Mouse (Mus musculus) intestine, embryonic 16.5 days (tissue): ENCODE results near the gene Opcml. TPM values are rescaled to one million over a fixed set of nuclear protein-coding genes. Genes with fewer than 3 reads are reported as not detected.

ENCODE experiments used
- ATAC-seq: fragments of 200-750 bp; cut with Nextera tagmentation; 2 replicates; pipeline ENCODE4 v1.8.0; 2017; ENCODE audit warnings: moderate TSS enrichment, moderate library complexity
- H3K27ac ChIP-seq: fragments of 300-500 bp; sonication (generic); 2 replicates; pipeline ENCODE4 v1.5.1; 2014; ENCODE audit warnings: mild to moderate bottlenecking, low read length
- H3K27me3 ChIP-seq: fragments of 300-500 bp; sonication (generic); replicated peaks from 2 replicates; pipeline ENCODE4 v1.6.1; 2014; ENCODE audit warnings: low read length, control low read depth, mixed read lengths; ENCODE audit not compliant: control insufficient read depth, insufficient read depth
- H3K36me3 ChIP-seq: fragments of 300-500 bp; sonication (generic); 2 replicates; pipeline ENCODE4 v1.6.1; 2014; ENCODE audit warnings: low read length, control low read depth; ENCODE audit not compliant: control insufficient read depth, insufficient read depth
- H3K4me1 ChIP-seq: fragments of 300-500 bp; sonication (generic); 2 replicates; pipeline ENCODE4 v1.6.1; 2014; ENCODE audit warnings: low read length, control low read depth, mixed read lengths; ENCODE audit not compliant: control insufficient read depth, insufficient read depth
- H3K4me2 ChIP-seq: fragments of 300-500 bp; sonication (generic); 2 replicates; pipeline ENCODE4 v1.6.1; 2014; ENCODE audit warnings: low read depth, low read length, control low read depth
- H3K4me3 ChIP-seq: fragments of 300-500 bp; sonication (generic); 2 replicates; pipeline ENCODE4 v1.5.1; 2014; ENCODE audit warnings: mild to moderate bottlenecking, low read length
- H3K9ac ChIP-seq: fragments of 300-500 bp; sonication (generic); 2 replicates; pipeline ENCODE4 v1.6.1; 2014; ENCODE audit warnings: low read depth, low read length
- H3K9me3 ChIP-seq: fragments of 300-500 bp; sonication (generic); 2 replicates; pipeline ENCODE4 v1.6.1; 2016; ENCODE audit warnings: low read length, control low read depth; ENCODE audit not compliant: control insufficient read depth
- WGBS: fragments of 180-500 bp; shearing (Covaris S2); extraction: QIAGEN DNeasy Blood & Tissue Kit; methylation state at CpG from one replicate; pipeline ENCODE4 v1.1.7; 2014; 5-methylcytosine and 5-hydroxymethylcytosine counted together
- polyA plus RNA-seq: library from polyadenylated mRNA; unstranded; fragments of >200 nt; fragmentation: Nextera tagmentation; extraction: Ambion mirVana; gene quantifications from 2 replicates; pipeline ENCODE4 v1.2.1, GENCODE M21; 2015

The Opcml gene
- polyA plus RNA-seq, 1 experiment from 2014 or later = 3.1 TPM

GRCm38 (mm10) chr9:28013192-28013591 lies 222.6 kb downstream of the Opcml start:
- H3K4me1 ChIP-seq = no peaks in the 10 kb centered on the region
- H3K4me2 ChIP-seq = no peak overlapping the region
- ATAC-seq = no peak
- no peak overlapping the region for H3K4me3 ChIP-seq
- 36% methylated on average over 3 of the region's 3 CpGs for WGBS
- no peak overlapping the region for H3K27ac ChIP-seq
- H3K9me3 ChIP-seq = no peaks in the 10 kb centered on the region
- no peak overlapping the region for H3K9ac ChIP-seq
- H3K27me3 ChIP-seq = no peaks in the 10 kb centered on the region
- no peaks in the 10 kb centered on the region for H3K36me3 ChIP-seq

- no peak overlapping the region for H3K4me2 ChIP-seq
- no peaks in the 10 kb centered on the region for H3K4me1 ChIP-seq
- H3K9me3 ChIP-seq = no peaks in the 10 kb centered on the region
- H3K36me3 ChIP-seq = no peaks in the 10 kb centered on the region
- no peaks in the 10 kb centered on the region for H3K27me3 ChIP-seq
- WGBS = 50% methylated on average over 5 of the region's 5 CpGs
- H3K9ac ChIP-seq = no peak overlapping the region
- H3K27ac ChIP-seq = no peak overlapping the region
- no peak for ATAC-seq
- no peak overlapping the region for H3K4me3 ChIP-seq
Measured at GRCm38 (mm10) chr9:28028156-28028555, 237.6 kb downstream of the Opcml start.

GRCm38 (mm10) chr9:28028788-28029393 lies 238.3 kb downstream of the Opcml start:
- no peaks in the 10 kb centered on the region for H3K9me3 ChIP-seq
- H3K27ac ChIP-seq = no peak overlapping the region
- H3K36me3 ChIP-seq = no peaks in the 10 kb centered on the region
- no peaks in the 10 kb centered on the region for H3K4me1 ChIP-seq
- no peak overlapping the region for H3K4me2 ChIP-seq
- no peaks in the 10 kb centered on the region for H3K27me3 ChIP-seq
- no peak for ATAC-seq
- WGBS = 58% methylated on average over 7 of the region's 7 CpGs
- no peak overlapping the region for H3K4me3 ChIP-seq
- H3K9ac ChIP-seq = no peak overlapping the region

GRCm38 (mm10) chr9:28049157-28049556 lies 258.6 kb downstream of the Opcml start:
- Histone ChIP-seq H3K36me3 (no peaks in the 10 kb centered on the region), H3K4me2 (no peak overlapping the region), H3K27ac (no peak overlapping the region), H3K9me3 (no peaks in the 10 kb centered on the region), H3K4me3 (no peak overlapping the region), H3K4me1 (no peaks in the 10 kb centered on the region), H3K9ac (no peak overlapping the region), H3K27me3 (no peaks in the 10 kb centered on the region)
- no peak for ATAC-seq
- WGBS = 84% methylated on average over 2 of the region's 2 CpGs

- 46% methylated on average over 2 of the region's 2 CpGs for WGBS
- no peak for ATAC-seq
Measured at GRCm38 (mm10) chr9:28057171-28057845, 266.7 kb downstream of the Opcml start.

GRCm38 (mm10) chr9:28065126-28065525 lies 274.6 kb downstream of the Opcml start:
- no peaks in the 10 kb centered on the region for H3K9me3 ChIP-seq
- H3K4me3 ChIP-seq = no peak overlapping the region
- no peaks in the 10 kb centered on the region for H3K36me3 ChIP-seq
- no peak overlapping the region for H3K4me2 ChIP-seq
- H3K4me1 ChIP-seq = no peaks in the 10 kb centered on the region
- ATAC-seq = no peak
- H3K27ac ChIP-seq = no peak overlapping the region
- no peaks in the 10 kb centered on the region for H3K27me3 ChIP-seq
- H3K9ac ChIP-seq = no peak overlapping the region

More at GRCm38 (mm10) chr9:28057171-28057845, 266.7 kb downstream of the Opcml start:
- H3K4me2 ChIP-seq = no peak overlapping the region
- H3K9ac ChIP-seq = no peak overlapping the region
- H3K4me3 ChIP-seq = no peak overlapping the region
- H3K9me3 ChIP-seq = no peaks in the 10 kb centered on the region
- H3K4me1 ChIP-seq = no peaks in the 10 kb centered on the region
- no peaks in the 10 kb centered on the region for H3K36me3 ChIP-seq
- no peak overlapping the region for H3K27ac ChIP-seq
- H3K27me3 ChIP-seq = no peaks in the 10 kb centered on the region

GRCm38 (mm10) chr9:28080694-28081093 lies 290.1 kb downstream of the Opcml start:
- H3K9me3 ChIP-seq = no peaks in the 10 kb centered on the region
- 51% methylated on average over 4 of the region's 4 CpGs for WGBS
- H3K27me3 ChIP-seq = no peaks in the 10 kb centered on the region
- no peak overlapping the region for H3K4me3 ChIP-seq
- H3K9ac ChIP-seq = no peak overlapping the region
- no peak overlapping the region for H3K27ac ChIP-seq
- no peak for ATAC-seq
- no peaks in the 10 kb centered on the region for H3K36me3 ChIP-seq
- peaks cover 3% of the 10 kb centered on the region; the same call in 1 of the 2 replicates for H3K4me1 ChIP-seq
- H3K4me2 ChIP-seq = no peak overlapping the region

- ATAC-seq = no peak
Measured at GRCm38 (mm10) chr9:28083754-28084153, 293.2 kb downstream of the Opcml start.

GRCm38 (mm10) chr9:28084273-28084726 lies 293.7 kb downstream of the Opcml start:
- Histone ChIP-seq H3K4me3 (no peak overlapping the region), H3K9ac (no peak overlapping the region), H3K4me1 (peaks cover 3% of the 10 kb centered on the region; the same call in 1 of the 2 replicates), H3K36me3 (no peaks in the 10 kb centered on the region), H3K9me3 (no peaks in the 10 kb centered on the region), H3K4me2 (no peak overlapping the region), H3K27ac (no peak overlapping the region), H3K27me3 (no peaks in the 10 kb centered on the region)
- ATAC-seq = peak; percentile 46; the same call in 1 of the 2 replicates
- WGBS = 28% methylated on average over 2 of the region's 2 CpGs

More at GRCm38 (mm10) chr9:28083754-28084153, 293.2 kb downstream of the Opcml start:
- no peaks in the 10 kb centered on the region for H3K27me3 ChIP-seq
- no peak overlapping the region for H3K4me3 ChIP-seq
- peaks cover 3% of the 10 kb centered on the region; the same call in 1 of the 2 replicates for H3K4me1 ChIP-seq
- no peaks in the 10 kb centered on the region for H3K9me3 ChIP-seq
- H3K27ac ChIP-seq = no peak overlapping the region
- H3K9ac ChIP-seq = no peak overlapping the region
- 89% methylated on average over 3 of the region's 3 CpGs for WGBS
- H3K4me2 ChIP-seq = no peak overlapping the region
- H3K36me3 ChIP-seq = no peaks in the 10 kb centered on the region
